Mouse (Mus musculus) forebrain, embryonic 14.5 days (tissue): ENCODE results near the gene Ak5. TPM values are rescaled to one million over a fixed set of nuclear protein-coding genes. Genes with fewer than 3 reads are reported as not detected.

Source experiments
- ATAC-seq: fragments of 200-750 bp; cut with Nextera tagmentation; 2 replicates; pipeline ENCODE4 v1.8.0; 2017; ENCODE audit warnings: mild to moderate bottlenecking, moderate library complexity
- DNase-seq: peaks from one replicate; pipeline ENCODE4 v3.0.0-alpha.2; 2015; ENCODE audit warnings: low spot score
- H3K27ac ChIP-seq: fragments of 300-500 bp; sonication (generic); 2 replicates; pipeline ENCODE4 v1.5.1; 2014; ENCODE audit warnings: low read depth, mild to moderate bottlenecking, control low read depth, low read length, moderate library complexity
- H3K27me3 ChIP-seq: fragments of 300-500 bp; sonication (generic); replicated peaks from 2 replicates; pipeline ENCODE4 v1.6.1; 2014; ENCODE audit warnings: low read length, control low read depth, mixed read lengths; ENCODE audit not compliant: control insufficient read depth, insufficient read depth
- H3K36me3 ChIP-seq: fragments of 300-500 bp; sonication (generic); 2 replicates; pipeline ENCODE4 v1.6.1; 2014; ENCODE audit warnings: low read length, control low read depth; ENCODE audit not compliant: control insufficient read depth, insufficient read depth
- H3K4me1 ChIP-seq: fragments of 300-500 bp; sonication (generic); 2 replicates; pipeline ENCODE4 v1.6.1; 2014; ENCODE audit warnings: antibody characterized with exemption, low read length, control low read depth; ENCODE audit not compliant: control insufficient read depth, insufficient read depth
- H3K4me2 ChIP-seq: fragments of 300-500 bp; sonication (generic); 2 replicates; pipeline ENCODE4 v1.6.1; 2014; ENCODE audit warnings: mild to moderate bottlenecking, control low read depth, low read length
- H3K4me3 ChIP-seq: fragments of 300-500 bp; sonication (generic); 2 replicates; pipeline ENCODE4 v1.5.1; 2014; ENCODE audit warnings: low read depth, low read length, control low read depth
- H3K9ac ChIP-seq: fragments of 300-500 bp; sonication (generic); 2 replicates; pipeline ENCODE4 v1.6.1; 2014; ENCODE audit warnings: mild to moderate bottlenecking, low read length, control low read depth, moderate library complexity
- H3K9me3 ChIP-seq: fragments of 300-500 bp; sonication (generic); replicated peaks from 2 replicates; pipeline ENCODE4 v1.6.1; 2016; ENCODE audit warnings: low read length, control low read depth, mixed read lengths; ENCODE audit not compliant: control insufficient read depth
- WGBS: fragments of 180-500 bp; shearing (Covaris S2); extraction: QIAGEN DNeasy Blood & Tissue Kit; methylation state at CpG from one replicate; pipeline ENCODE4 v1.1.7; 2014; 5-methylcytosine and 5-hydroxymethylcytosine counted together
- polyA plus RNA-seq: library from polyadenylated mRNA; unstranded; fragments of >200 nt; fragmentation: Nextera tagmentation; extraction: Ambion mirVana; gene quantifications from 2 replicates; pipeline ENCODE4 v1.2.1, GENCODE M21; 2014

Gene Ak5
- polyA plus RNA-seq, 1 experiment from 2014 or later: 4.9 TPM

DNA sequence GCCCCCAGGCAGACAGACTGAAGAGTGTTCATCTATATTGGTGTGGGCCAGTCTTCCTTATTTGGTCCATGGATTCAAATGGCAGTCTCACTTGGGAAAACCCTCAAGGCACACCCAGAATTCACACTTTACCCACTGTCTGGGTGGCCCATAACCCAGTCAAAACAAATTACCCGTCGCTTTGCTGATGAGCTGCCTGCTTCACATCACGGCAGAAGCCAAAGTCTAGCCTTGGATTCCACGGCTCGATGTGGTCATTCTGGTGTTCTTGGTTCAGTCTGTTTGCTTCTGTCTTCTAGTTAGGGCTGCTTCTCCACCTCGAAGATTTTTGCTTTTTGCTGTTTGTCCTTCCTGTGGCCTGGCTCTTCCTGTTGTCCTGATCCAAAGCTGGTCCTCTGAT lies 175.9 kb downstream of the Ak5 start:
- Histone ChIP-seq H3K27me3 (no peaks in the 10 kb centered on the region), H3K4me2 (no peak overlapping the region), H3K36me3 (no peaks in the 10 kb centered on the region), H3K4me3 (no peak overlapping the region), H3K9me3 (no peaks in the 10 kb centered on the region), H3K9ac (no peak overlapping the region), H3K27ac (no peak overlapping the region), H3K4me1 (peaks cover 11% of the 10 kb centered on the region)
- WGBS: 90% methylated on average over 6 of the region's 6 CpGs
- DNase-seq: no peak
- no peak for ATAC-seq

GRCm38 (mm10) chr3:152490423-152490822 lies 177.7 kb downstream of the Ak5 start:
- Histone ChIP-seq H3K27ac (no peak overlapping the region), H3K9ac (no peak overlapping the region), H3K4me2 (no peak overlapping the region), H3K27me3 (no peaks in the 10 kb centered on the region), H3K36me3 (no peaks in the 10 kb centered on the region), H3K4me3 (no peak overlapping the region), H3K9me3 (no peaks in the 10 kb centered on the region), H3K4me1 (peaks cover 8% of the 10 kb centered on the region)
- WGBS: 85% methylated on average over 5 of the region's 5 CpGs
- ATAC-seq (no peak), DNase-seq (no peak)

DNA sequence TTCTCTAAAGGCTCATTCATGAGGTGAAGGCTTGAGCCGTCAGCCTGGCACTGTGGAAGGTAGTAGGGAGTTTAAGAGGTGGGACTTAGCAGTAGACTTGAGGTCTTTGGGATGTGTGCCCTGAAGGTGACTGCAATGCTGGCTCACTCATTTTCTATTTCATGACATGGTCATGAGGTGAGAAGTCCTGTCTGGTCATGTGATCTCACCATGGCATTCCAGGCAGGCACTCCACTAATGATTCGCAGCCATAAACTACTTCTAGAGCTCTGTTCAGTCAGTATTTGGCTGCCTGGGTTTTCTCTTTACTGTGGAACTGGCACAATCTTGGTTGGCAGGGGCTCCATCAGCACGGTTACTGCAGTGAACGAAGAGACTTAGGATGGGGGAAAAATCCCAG lies 179.2 kb downstream of the Ak5 start:
- H3K36me3 ChIP-seq: no peaks in the 10 kb centered on the region
- no peak overlapping the region for H3K27ac ChIP-seq
- ATAC-seq: no peak
- no peaks in the 10 kb centered on the region for H3K27me3 ChIP-seq
- no peak overlapping the region for H3K4me3 ChIP-seq
- no peak overlapping the region for H3K9ac ChIP-seq
- no peak for DNase-seq
- H3K4me1 ChIP-seq: no peaks in the 10 kb centered on the region
- no peak overlapping the region for H3K4me2 ChIP-seq
- no peaks in the 10 kb centered on the region for H3K9me3 ChIP-seq
- 83% methylated on average over 4 of the region's 4 CpGs for WGBS

- Histone ChIP-seq H3K4me3 (no peak overlapping the region), H3K9me3 (no peaks in the 10 kb centered on the region), H3K9ac (no peak overlapping the region), H3K4me1 (no peaks in the 10 kb centered on the region), H3K27me3 (no peaks in the 10 kb centered on the region), H3K36me3 (no peaks in the 10 kb centered on the region), H3K4me2 (no peak overlapping the region), H3K27ac (no peak overlapping the region)
- WGBS: 42% methylated on average over 6 of the region's 6 CpGs
- DNase-seq (peak; percentile 20), ATAC-seq (peak; percentile 59; the same call in 1 of the 2 replicates)
Observed at GRCm38 (mm10) chr3:152484206-152484605, 184.0 kb downstream of the Ak5 start.

DNA sequence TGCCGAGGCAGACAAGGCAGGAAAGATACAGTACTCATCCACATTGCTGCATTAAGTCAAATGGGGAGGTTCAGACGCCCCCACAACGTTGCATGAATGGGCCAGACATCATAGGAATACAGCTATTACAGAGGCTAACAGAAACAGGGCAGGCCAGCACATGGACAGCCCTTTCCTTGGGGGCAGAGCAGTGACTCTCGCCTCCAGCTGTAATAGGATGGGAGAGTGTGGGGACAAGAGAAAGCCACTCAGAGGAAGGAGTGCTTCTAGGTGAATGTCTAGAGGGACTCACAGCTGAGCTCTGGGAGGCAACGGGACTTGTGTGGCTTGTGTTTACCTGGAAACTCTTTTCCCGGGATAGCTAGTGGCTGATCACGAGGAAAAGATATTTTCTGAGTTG lies 184.4 kb downstream of the Ak5 start:
- WGBS: 39% methylated on average over 7 of the region's 7 CpGs
- Histone ChIP-seq H3K4me1 (no peaks in the 10 kb centered on the region), H3K27me3 (no peaks in the 10 kb centered on the region), H3K9me3 (no peaks in the 10 kb centered on the region), H3K36me3 (no peaks in the 10 kb centered on the region), H3K4me3 (no peak overlapping the region), H3K27ac (no peak overlapping the region), H3K4me2 (no peak overlapping the region), H3K9ac (no peak overlapping the region)
- DNase-seq (no peak), ATAC-seq (no peak)

DNA sequence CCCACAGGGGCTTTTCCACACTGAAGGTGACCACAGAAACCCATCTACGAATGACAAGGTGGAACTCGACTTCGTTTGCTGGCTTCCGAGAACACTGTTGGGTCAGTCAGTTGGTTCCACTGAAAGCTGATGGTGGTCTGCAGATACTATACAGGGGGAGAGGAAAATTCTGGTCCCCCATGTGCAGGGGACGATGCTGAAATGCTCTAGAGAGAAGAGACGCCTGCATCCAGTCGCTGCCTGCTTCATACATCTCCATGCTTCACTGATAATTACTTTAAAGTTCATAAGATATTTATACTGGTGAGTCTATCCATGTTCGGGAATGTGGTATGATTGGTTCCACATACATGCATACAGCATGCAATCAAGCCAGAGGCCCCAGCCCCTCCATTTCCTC lies 186.0 kb downstream of the Ak5 start:
- H3K27me3 ChIP-seq: no peaks in the 10 kb centered on the region
- WGBS: 86% methylated on average over 8 of the region's 8 CpGs
- H3K4me1 ChIP-seq: peaks cover 6% of the 10 kb centered on the region; the same call in 1 of the 2 replicates
- DNase-seq: no peak
- H3K9ac ChIP-seq: no peak overlapping the region
- H3K4me2 ChIP-seq: no peak overlapping the region
- ATAC-seq: no peak
- H3K9me3 ChIP-seq: no peaks in the 10 kb centered on the region
- no peak overlapping the region for H3K27ac ChIP-seq
- H3K4me3 ChIP-seq: no peak overlapping the region
- H3K36me3 ChIP-seq: no peaks in the 10 kb centered on the region

DNA sequence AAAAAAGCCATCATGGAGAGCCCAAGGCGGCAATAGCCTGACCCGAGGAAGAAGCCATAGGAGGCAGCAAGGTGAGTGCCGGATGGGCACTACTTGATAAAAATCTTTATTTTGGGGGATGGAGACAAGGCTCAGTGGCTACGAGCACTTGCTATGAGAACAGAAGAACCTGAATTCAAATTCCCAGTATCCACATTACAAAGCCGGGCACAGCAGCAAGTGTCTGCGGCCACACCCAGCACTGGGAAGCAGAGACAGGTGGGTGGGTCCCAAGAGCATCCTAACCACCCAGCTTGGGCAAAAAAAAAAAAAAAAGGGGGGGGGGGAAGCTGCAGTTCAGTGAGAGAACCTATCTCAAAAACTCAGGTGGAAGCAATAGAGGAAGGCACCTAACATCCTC lies 187.8 kb downstream of the Ak5 start:
- Histone ChIP-seq H3K9me3 (no peaks in the 10 kb centered on the region), H3K4me3 (no peak overlapping the region), H3K27me3 (no peaks in the 10 kb centered on the region), H3K27ac (no peak overlapping the region), H3K4me2 (no peak overlapping the region), H3K4me1 (peaks cover 6% of the 10 kb centered on the region; the same call in 1 of the 2 replicates), H3K9ac (no peak overlapping the region), H3K36me3 (no peaks in the 10 kb centered on the region)
- 93% methylated on average over 6 of the region's 6 CpGs for WGBS
- ATAC-seq: no peak
- no peak for DNase-seq

DNA sequence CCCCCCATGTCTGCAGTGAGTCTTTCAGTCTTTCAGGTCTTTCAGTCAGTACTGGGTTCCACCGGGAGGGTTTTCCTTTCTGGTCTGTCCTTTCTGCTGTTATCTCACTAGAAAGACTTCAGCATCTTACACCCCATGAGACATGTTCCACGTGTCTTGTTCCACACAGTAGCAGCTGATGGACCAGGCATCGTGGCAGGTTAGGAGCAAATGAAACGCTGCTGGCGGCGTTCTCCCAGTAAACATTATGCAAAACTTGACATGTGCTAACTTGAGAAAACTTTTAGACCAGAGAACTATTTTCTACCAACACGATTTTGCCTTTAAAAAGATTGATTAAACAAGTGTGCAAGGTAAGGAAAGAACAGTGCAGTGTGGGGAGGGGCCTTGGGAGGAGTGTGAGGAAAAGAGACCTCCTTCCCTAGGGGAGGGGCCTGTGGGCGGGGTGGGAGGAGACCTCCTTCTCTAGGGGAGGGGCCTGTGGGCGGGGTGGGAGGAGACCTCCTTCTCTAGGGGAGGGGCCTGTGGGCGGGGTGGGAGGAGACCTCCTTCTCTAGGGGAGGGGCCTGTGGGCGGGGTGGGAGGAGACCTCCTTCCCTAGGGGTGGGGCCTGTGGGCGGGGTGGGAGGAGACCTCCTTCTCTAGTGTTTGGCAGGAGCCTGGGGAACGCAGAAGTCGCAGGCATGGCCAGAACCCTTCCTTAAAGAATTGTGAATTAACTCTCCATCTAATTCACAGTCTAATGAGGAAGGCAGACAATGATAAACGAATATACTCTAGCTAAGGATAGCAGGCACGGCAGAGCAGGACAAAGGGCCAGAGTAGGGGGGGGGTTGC lies 189.3 kb downstream of the Ak5 start:
- Histone ChIP-seq H3K27ac (no peak overlapping the region), H3K27me3 (no peaks in the 10 kb centered on the region), H3K36me3 (no peaks in the 10 kb centered on the region), H3K4me1 (peaks cover 6% of the 10 kb centered on the region; the same call in 1 of the 2 replicates), H3K9me3 (no peaks in the 10 kb centered on the region), H3K4me3 (peak overlapping the region; percentile 26), H3K4me2 (peak overlapping the region; percentile 52), H3K9ac (no peak overlapping the region)
- peak; percentile 68 for DNase-seq
- 5% methylated on average over 14 of the region's 16 CpGs for WGBS
- peak; percentile 54 for ATAC-seq

DNA sequence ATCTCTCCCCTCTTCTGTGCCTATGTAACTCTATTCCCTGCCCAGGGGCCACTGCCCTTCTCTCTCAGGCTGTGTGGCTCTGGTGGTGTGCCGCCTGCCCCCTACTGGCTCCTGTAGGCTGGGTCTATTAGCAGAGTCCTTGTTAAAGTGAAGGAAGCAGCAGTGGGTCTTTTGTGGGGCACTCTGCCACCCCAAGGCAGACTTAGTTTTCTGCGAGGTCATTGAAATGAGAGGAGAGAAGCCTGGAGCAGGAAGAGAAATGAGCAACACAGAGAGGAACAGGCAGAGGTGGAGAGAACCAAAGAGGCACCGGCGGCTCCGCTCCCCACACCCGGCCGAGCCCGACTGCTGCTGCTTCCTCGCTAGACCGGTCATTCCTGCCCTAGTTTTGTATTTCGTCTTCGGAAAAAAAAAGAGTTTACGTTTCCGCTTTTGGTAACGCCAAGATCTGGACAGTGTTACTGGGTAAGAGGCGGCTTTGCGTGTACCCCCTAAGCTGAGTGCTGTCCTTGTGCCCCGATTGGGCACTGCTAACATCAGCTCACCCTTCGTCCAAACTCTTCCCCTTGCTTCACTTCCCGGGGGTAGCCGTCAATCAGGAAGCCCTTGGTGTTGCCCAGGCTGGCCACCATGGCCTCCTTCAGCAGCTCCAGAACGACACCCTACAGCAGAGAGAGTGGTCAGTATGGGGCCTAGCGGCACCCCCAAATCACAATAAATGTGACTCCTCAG lies 190.2 kb downstream of the Ak5 start:
- Histone ChIP-seq H3K9ac (peak overlapping the region; percentile 49), H3K4me2 (peak overlapping the region; percentile 52), H3K27me3 (no peaks in the 10 kb centered on the region), H3K9me3 (no peaks in the 10 kb centered on the region), H3K27ac (no peak overlapping the region), H3K36me3 (no peaks in the 10 kb centered on the region), H3K4me3 (peak overlapping the region; percentile 26), H3K4me1 (peaks cover 6% of the 10 kb centered on the region; the same call in 1 of the 2 replicates)
- ATAC-seq (peak; percentile 59), DNase-seq (peak; percentile 64)
- WGBS: 4% methylated on average over 23 of the region's 23 CpGs
